Mouse (Mus musculus): ENCODE data around the gene A830018L16Rik. TPM values are rescaled to one million over a fixed set of nuclear protein-coding genes. Genes with fewer than 3 reads are reported as not detected.
"Not testable (repeated sequence)": the region's sequence is repeated elsewhere in the genome, so short reads cannot be mapped to it uniquely, and the experiment has no call there.

Gene A830018L16Rik
- total RNA-seq, 2 experiments from 2014 or later, result not detected

DNA sequence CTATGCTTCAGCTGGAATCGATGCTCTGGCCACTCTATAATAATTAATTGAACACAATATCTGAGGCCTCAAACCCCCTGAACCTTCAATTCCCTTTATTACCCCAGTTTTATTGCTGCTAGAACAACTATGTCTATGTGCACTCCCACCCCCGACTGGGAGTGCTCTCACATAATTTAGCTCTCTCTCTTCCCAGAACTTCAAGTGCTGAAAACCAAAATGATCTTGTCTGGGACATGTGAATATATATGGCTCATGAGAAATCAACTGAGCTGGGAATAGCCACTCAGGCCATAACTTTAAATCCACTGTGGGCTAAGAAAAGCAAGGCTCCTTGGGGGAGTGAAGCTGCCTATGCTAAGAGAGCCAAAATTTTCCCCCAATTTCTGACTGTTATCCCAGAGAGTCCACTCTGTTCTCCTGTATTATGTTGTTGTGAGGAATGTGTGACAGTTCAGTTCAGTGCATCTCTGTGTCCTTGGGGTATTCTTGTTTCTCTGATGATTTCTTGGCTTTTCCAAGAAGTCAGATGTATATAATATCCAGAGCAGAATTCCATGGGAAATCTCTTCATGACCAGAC lies 582.5 kb downstream of the A830018L16Rik start:
- ATAC-seq (replicated peaks; ENCODE audit: poor library complexity), result no peak

DNA sequence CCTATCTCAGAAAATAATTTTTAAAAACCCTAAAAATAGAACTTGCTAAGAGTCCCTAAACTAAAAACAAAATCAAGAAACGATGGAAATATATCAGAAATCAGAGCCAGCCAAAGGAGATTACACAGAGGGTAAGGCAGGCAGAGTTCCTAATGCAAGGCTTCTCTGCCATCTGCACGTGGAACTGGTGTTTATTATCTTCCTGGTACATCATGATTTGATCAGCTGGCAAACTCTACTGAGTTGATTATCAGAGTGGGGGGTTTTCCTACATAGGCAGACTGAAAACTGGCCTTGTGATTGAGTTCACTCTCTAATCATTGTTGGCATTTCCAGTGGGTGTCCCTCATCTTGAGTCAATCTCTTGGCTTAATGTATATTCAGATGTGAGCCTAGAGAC lies 583.7 kb downstream of the A830018L16Rik start:
- no peak for ATAC-seq (replicated peaks; ENCODE audit: poor library complexity)

DNA sequence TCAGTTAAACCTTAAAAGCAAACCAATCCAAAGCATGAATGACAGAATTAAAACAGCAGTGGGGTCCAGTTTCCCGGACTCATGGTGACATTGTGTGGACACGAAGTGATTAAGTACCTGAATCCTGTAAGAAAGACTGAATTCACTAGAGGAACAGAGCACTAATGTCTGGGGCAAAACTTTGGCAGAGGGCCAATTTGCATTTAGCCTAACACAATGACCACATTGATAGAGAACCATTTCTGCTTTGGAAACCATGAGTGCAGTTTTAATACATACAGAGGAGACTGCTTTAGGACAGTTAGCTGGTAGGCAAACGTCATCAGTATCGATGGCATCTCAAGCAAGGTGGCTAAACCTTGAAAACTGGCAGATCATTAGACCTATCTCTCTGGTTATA lies 586.7 kb downstream of the A830018L16Rik start:
- no peak for ATAC-seq (replicated peaks; ENCODE audit: poor library complexity)

DNA sequence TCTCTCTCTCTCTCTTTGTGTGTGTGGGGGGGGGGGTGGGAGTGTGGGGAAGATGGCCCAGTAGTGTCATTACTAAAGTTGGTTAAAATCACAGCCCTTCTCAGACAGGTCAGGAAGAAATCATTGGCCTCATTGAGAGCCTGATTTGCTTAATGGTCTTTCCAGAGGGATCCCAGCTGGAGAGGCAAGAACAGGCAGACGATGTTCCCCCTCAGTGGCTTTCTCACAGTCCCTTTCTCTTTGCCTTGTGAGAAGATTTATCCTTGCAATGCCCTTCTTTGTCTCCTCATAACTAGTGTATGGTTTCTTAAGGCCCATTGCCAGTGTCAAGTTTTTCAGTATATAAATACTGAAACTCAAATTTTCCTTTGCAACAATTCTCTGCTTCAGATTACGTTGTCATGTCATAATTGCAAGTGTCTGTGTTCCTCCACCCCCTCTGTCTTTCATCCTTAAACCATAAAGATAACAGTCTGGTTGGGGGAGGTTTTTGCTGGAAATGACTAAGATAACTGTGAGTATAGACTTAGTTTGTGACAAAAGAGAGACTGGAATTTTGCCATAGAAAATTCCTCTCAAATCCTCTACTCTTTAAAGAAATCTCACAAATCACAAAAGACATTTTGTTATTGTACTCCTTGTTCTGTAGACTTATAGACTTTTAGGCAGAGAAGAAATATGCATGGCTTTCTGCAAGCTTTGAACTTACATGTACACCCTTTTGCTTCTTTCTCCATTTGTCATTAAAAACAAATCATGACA lies 595.1 kb downstream of the A830018L16Rik start:
- ATAC-seq (replicated peaks; ENCODE audit: poor library complexity), result no peak

DNA sequence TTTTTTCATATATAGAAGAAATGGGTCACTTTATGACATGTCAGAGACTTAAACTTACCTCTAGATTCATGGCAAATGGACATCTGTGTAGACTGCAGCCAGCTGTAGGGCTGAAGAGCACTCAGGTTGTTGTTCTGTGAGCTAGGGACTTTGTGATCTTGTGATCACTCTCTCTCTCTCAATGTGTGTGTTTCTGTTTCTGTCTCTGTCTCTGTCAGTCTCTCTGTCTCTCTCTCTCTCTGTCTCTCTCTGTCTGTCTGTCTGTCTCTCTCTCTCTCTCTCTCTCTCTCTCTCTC lies 595.6 kb downstream of the A830018L16Rik start:
- no peak for ATAC-seq (replicated peaks; ENCODE audit: poor library complexity)

DNA sequence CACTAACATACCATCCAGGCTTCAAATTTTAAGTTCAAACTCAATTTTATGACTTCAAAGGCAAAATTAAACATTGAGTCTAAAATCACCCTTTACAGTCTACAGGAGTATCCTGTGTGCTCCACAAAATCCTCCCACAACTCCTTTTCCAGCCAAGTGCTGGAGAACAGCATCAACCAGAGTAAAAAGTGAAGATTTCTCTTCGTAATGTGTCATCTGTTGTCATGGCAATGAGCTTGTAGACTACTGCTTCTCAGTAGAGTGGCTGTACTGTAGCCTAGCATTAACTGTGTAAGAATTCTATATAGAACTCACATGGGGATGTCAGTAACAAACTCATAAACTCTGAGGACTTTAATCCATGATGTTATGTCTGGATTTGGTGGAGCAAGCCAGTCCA lies 596.7 kb downstream of the A830018L16Rik start:
- no peak for ATAC-seq (replicated peaks; ENCODE audit: poor library complexity)

DNA sequence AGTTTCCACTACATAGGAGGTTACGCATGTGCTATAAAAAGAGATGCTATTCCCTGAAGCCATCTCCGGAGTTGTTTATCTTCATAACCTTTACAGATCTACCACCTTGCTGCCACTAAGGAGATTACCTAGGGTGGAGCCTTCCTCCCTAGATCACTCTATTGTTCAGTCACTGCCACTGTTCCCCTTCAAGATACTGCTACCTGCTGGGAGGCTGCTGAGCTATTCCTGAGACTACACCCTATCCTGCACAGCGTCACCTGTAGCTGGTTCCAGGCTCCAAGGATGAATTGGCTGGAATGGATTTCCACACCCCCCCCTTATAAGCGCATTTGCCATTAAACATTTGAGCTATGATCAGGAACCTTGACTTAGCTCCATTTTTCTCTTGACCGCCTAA lies 606.7 kb downstream of the A830018L16Rik start:
- ATAC-seq (replicated peaks; ENCODE audit: poor library complexity), result not testable (repeated sequence)
